Mouse (Mus musculus): ENCODE measurements around the gene Apoh. TPM values are rescaled to one million over a fixed set of nuclear protein-coding genes. Genes with fewer than 3 reads are reported as not detected.

Gene Apoh
- total RNA-seq, 2 experiments from 2014 or later: not detected

GRCm38 (mm10) chr11:108443893-108444563 is 100.9 kb downstream of the Apoh start:
- DNase-seq: no peak
- intact Hi-C loops (cut with DNase I): no loop called here

- intact Hi-C loops (cut with DNase I): no loop called here
These were observed 104.0 kb downstream of the Apoh start for GRCm38 (mm10) chr11:108447148-108447547.

GRCm38 (mm10) chr11:108449811-108450210 is 106.7 kb downstream of the Apoh start:
- intact Hi-C loops (cut with DNase I): loop anchor here (1.0 to 5.0 kb wide), 4 partner anchors 475 to 743 kb away; no protein-coding TSS in a partner anchor
- peak; percentile 67 to 80 for DNase-seq

More at GRCm38 (mm10) chr11:108447148-108447547, 104.0 kb downstream of the Apoh start:
- no peak for DNase-seq

GRCm38 (mm10) chr11:108459599-108459998 is 116.4 kb downstream of the Apoh start:
- DNase-seq: no peak
- intact Hi-C loops (cut with DNase I): no loop called here

Other genes with a start within 250 kb of the Apoh start
- 10 to 100 TPM; 33.6 to 41.0 TPM for gene Prkca, start 574 bp downstream of the Apoh start, total RNA-seq (2021)
- 10 to 100 TPM; 10.4 to 14.3 TPM for gene Cep112, start 81.8 kb downstream of the Apoh start, total RNA-seq (2021)

Measured in heart, postnatal 36 days (tissue).